Mouse (Mus musculus) left cerebral cortex, postnatal 25 days (tissue): ENCODE measurements around the gene Vmn1r230. TPM values are rescaled to one million over a fixed set of nuclear protein-coding genes. Genes with fewer than 3 reads are reported as not detected.

ENCODE experiments used
- DNase-seq, 2 experiments: peaks; one replicate each; pipeline ENCODE4 v3.0.0; 2022; ENCODE audit warnings: low spot score in 2 of 2, mixed read lengths in 1 of 2
- intact Hi-C: fragments of 180-260 bp; cut with DNase I; formaldehyde crosslinking; loops from one replicate; pipeline ENCODE4 v1.15.1; 2025
- total RNA-seq, 2 experiments: library from RNA; stranded (reverse); gene quantifications; 2 replicates each; pipeline ENCODE4 v1.2.3; 2021

Gene Vmn1r230
- not detected for total RNA-seq

GRCm38 (mm10) chr17:20840144-20840543 is at the start of gene Vmn1r230:
Gene Vmn1r230, plus strand, starts transcription at chr17:20840444.
- intact Hi-C loops: no loop called here
- no peak for DNase-seq

- intact Hi-C loops: no loop called here
Observed at GRCm38 (mm10) chr17:20811255-20811654, 29.0 kb upstream of the Vmn1r230 start, which contains the start of gene Vmn1r229. Gene Vmn1r229, plus strand, starts transcription at chr17:20811555.

More at GRCm38 (mm10) chr17:20811255-20811654, 29.0 kb upstream of the Vmn1r230 start, which contains the start of gene Vmn1r229:
- no peak for DNase-seq

Other genes starting within 250 kb of the Vmn1r230 start
- not detected for gene Vmn2r110, start 244.0 kb upstream of the Vmn1r230 start, total RNA-seq
- gene Fpr-rs3, start 215.6 kb upstream of the Vmn1r230 start, total RNA-seq: not detected
- not detected for gene Vmn1r226, start 157.6 kb upstream of the Vmn1r230 start, total RNA-seq
- gene Vmn1r227, start 110.6 kb upstream of the Vmn1r230 start, total RNA-seq: not detected
- gene Vmn1r228, start 54.3 kb upstream of the Vmn1r230 start, total RNA-seq: not detected
- under 1 TPM; 0.07 to 0.09 TPM for gene Vmn1r229, start 28.9 kb upstream of the Vmn1r230 start, total RNA-seq
- gene Vmn1r231, start 64.6 kb downstream of the Vmn1r230 start, total RNA-seq: not detected
- not detected for gene Vmn1r232, start 79.3 kb downstream of the Vmn1r230 start, total RNA-seq
- 100 to 1,000 TPM; 612 to 620 TPM for gene Ppp2r1a, start 104.9 kb downstream of the Vmn1r230 start, total RNA-seq
- gene Vmn1r233, start 156.0 kb downstream of the Vmn1r230 start, total RNA-seq: not detected
- 10 to 100 TPM; 18.5 to 21.5 TPM for gene Zfp160, start 168.5 kb downstream of the Vmn1r230 start, total RNA-seq